Mouse (Mus musculus) urinary bladder, postnatal 10 days (tissue): ENCODE data around the gene Ltbp1.
"Not testable (repeated sequence)": the region's sequence is repeated elsewhere in the genome, so short reads cannot be mapped to it uniquely, and the experiment has no call there.

Source experiments
- DNase-seq: peaks from one replicate; pipeline ENCODE4 v3.0.0; 2022; ENCODE audit warnings: low spot score

Ltbp1 gene

DNA sequence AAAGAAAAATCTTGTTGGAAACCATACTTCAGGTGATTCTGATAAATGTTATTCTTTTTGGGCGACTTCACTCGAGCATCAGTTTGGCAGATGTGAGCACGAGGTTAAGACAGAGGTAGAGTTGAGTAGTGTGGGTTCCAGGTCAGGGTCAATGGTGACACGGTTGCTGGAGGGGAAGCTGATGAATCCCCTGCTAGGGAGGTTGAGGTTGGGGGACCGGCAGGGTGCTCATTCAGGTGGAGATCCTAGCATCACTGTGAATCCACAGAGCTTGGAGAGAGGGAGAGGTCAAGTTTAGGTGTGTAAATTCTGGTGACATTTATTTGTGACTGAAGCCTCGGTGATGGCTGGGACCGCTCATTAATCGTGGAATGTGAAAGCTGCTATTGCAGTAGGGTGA is 110.2 kb downstream of the Ltbp1 start:
- no peak for DNase-seq

DNA sequence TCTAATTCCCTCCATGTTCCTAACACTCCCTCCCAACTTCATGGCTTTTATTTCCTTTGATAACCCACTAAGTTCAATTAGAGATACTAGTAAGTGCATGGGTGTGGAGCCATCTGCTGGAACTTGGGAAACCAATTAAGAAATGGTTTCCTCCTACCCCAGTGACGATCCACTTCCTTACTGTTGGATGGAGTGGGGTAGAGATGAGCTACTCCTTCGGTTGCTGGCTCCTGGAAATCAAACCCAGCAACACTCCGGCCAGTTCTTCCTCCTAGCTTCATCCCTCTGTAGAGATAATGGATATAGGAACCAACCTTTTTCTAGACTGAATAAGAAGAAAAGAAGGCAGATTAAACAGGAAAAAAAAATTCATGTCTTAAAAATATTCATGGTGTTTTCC is 113.5 kb downstream of the Ltbp1 start:
- no peak for DNase-seq

DNA sequence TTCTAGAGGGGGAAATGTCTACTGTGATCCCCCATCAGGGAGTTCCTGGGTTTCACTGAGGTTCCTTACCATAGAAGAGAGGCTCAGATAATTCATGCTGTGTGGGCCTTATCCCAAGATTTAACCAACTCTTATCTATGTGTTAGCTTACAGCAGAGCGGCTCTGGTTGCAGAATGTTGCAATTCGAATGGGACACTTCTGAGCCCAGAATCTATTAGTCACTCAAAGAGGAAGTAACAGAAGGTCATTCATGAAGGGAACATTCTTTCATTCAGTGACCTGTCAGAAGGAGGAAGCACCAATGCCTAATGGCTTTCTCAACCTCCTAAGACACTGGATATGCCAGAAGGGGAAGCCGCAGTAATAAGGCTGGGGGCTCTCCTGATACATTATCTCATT is 114.1 kb downstream of the Ltbp1 start:
- no peak for DNase-seq

DNA sequence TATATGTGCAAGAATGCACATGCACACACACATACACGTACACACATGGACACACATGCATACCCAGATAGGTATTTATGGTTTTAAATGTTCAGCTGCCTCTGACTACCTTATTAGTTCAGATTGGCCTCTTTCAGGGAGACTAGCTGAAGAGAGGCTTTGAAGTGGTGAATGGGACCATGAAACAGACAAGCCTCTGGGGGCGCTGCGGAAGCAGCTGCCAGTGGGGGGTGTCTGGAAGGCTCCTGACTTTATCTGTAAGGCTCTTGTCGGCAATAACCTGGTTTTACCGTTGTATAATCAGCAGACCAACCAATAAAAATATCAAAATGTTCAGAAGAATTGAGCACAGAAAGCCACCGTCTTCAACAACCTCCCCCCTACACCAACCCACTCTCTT is 114.7 kb downstream of the Ltbp1 start:
- no peak for DNase-seq

DNA sequence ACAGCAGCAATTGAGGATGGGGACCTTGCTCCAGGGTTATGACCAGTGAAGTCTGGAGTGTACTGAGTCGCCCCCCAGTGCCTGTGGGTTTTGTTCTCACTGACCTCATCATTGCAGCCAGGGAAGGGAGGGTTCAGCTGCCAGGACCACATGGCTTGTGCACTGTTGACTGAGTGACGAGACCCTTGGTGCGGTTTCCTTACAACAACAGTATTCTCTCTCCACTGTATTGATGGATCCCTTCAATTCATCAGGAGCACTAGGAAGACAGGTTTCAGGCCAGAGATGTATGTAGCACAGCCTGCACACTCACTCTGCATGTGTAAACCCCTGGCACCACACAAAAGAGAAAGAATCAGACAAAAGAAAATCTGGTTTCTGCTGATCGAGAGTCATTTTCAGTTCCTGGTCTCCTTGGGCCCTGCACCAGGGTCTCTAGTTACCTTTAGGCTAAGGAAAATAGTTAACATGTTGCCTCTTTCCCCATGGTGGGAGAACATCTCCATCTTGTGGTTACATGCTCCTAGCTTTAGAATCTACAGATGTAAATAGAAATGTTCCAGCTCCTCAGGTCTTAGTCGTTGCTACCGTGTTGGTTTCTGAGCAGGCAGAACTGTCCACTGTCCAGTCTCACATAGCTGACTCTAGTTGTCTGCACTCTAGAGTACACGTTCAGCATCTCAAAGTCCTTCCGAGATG is 117.4 kb downstream of the Ltbp1 start:
- DNase-seq, result no peak

DNA sequence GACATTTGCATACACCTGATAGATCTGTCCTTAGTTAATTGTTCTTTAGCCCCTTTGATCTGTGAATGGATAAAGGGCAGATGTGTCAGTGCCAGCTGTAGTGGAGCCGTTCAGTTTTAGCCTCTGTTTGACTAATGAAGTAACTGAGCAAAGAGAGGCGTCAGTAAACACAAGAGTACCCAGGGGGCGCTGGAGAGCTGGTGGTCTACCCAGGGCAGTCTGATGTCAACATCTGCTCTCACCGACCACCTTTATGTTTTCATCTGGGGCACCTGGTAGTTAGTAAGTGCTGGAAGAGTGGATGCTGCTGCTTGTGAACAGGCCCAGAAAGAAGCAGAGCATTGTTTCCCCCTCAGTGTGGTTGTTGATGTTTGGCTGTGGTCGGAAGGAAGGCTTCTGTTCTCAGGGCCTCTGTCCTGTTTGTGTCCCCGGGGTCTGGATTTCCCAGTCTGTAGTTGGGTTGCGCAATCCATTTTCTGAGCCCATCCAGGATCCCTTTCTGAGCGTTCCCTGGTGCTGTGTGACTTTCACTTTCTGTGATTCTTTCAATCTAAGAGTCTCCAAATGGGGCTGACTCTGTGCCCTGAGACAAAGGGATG is 123.1 kb downstream of the Ltbp1 start:
- DNase-seq, result no peak

DNA sequence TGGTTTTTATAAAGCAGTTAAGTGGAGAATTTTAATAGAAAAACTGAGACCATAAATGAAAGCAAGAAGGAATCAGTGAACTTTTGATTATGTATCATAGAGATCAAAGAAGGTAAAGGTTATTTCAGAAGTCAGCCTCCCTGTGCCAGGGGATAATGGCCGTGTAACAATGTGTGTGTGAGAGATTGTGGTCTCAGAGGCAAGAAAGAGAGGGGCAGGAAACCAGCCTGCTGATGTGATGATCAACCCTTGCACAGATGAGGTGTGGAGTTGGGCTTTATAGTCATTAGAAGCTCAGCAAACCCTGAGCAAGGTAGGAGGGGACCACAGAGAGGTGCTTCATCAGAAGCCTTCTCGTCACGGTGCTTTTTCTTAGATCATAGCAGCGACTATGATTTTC is 128.6 kb downstream of the Ltbp1 start:
- DNase-seq, result no peak

DNA sequence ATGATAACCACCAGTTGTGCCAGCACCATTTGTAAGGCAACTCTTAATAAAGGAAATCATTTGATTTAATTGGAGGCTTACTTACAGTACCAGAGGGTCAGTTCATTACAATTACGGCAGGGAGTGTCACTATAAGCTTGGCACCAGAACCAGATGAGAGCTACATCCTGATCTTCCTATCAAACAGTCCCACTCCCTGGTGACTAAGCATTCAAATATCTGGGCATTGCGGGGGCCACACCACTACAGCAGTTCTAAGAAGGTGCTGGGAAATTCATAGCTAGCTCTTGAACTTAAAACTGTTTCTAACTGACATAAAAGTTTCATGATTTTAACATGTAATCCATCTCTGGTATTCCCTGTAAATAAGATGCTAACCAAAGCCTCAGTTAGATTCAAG is 134.4 kb downstream of the Ltbp1 start:
- no peak for DNase-seq

DNA sequence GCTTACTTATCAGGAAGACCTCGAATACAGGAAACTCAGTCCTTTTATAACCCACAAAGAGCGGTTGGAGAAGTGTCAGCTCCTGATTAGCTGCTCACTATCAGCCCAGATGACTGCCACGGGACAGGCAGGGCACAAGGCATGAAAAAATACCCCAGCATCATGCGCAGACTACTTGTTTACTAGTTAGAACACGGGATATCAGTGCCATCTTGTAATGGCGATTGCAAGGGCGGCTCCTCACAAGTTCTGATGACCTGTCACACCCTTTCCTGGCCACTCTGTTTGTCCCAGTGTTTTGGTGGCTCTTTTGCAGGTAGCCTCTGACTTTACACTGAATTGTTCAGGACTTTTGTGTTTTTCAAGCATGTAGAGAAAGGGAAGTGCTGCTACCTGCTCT is 137.5 kb downstream of the Ltbp1 start:
- DNase-seq, result not testable (repeated sequence)

DNA sequence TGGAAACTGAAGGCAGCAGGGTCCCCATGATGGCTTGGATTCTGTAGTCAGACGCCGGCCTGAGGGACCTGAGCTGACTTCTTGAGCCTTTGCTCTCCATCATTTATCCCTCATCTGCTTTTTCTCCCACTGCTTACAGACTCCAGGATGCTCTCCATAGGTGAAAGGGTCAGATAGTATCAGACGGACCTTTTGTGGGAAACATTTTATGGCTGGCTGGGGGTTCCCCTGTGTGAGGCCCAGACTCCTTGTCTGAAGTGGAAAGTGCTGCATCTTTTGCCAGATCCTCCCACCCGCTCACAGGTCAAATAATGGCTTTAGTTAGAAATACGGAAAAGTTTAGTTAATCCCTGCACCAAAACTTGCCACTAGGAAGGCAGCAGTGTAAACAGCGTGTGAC is 138.6 kb downstream of the Ltbp1 start:
- no peak for DNase-seq

DNA sequence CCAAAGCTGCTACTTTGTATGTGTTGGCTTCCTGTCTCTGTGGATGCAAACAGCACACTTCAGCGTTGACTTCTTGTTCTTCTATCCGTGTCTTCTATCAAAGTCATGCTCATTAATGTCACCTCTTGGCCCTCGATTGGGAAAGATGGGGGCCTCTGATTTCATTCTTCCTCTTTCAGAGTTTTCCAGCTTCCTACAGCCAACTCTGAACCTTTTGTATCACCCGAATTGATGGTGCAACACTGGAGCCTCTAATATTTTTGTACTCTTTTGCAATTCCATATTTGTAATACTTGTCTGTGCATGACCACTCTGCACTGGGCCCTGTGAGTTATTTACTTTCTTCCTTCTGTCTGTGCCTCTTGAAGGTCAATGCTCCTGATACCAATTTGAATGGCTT is 141.8 kb downstream of the Ltbp1 start:
- no peak for DNase-seq

DNA sequence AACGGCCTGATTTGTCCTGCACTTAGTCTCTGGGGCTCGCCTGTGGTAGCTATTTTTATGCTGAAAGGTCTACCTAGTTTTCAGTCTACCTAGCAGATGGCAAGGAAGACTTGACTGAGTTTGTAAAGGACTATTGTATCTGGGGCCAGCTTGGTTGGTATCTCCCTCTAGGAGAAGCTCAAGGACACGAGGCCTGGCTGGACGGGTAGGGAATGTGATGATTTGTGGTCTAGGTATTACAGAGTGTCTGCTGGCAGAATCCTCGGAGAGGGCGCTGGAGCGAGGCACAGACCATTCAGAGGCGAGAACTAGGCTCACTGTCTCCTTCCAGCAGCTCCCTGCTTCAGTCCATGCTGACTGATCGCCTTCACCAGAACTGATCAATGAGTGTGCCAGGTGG is 146.4 kb downstream of the Ltbp1 start:
- DNase-seq, result no peak

DNA sequence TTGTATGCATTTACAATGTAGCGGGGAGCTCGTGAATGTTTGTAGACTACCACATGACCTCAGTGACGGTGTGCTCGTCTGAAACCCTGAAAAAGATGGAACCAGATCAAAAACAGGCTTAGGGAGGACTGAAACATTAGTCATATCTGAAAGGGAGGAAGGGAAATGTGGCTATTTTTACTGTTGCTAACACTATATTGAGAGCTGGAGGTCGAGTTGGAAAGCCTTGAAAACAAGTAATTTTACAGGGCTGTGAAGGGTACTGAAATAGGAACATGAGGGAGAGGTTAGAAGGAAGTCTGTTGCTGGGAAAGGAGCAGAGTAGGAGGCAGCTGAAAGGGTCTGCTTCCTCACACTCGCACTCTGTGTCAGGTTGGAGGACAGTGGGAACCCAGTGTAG is 147.7 kb downstream of the Ltbp1 start:
- no peak for DNase-seq

DNA sequence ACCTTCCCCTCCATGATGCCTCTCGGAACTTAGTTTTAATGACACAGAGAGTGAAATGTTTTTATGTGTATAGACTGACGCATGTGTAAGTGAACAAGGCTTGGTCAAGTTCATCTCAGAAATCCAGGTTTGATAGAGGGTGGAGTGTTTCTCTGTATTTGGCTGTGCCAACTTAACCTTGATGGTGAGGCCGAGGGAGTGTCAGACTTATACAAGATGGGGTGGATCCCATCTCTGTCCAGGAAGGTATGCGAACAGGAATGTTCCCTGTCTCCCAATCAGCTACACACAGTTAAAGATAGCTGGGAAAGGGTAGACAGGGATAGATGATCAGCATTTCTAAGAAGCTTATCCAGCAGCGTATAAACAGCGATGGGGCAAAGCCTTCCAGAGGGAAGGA is 153.0 kb downstream of the Ltbp1 start:
- DNase-seq, result no peak

DNA sequence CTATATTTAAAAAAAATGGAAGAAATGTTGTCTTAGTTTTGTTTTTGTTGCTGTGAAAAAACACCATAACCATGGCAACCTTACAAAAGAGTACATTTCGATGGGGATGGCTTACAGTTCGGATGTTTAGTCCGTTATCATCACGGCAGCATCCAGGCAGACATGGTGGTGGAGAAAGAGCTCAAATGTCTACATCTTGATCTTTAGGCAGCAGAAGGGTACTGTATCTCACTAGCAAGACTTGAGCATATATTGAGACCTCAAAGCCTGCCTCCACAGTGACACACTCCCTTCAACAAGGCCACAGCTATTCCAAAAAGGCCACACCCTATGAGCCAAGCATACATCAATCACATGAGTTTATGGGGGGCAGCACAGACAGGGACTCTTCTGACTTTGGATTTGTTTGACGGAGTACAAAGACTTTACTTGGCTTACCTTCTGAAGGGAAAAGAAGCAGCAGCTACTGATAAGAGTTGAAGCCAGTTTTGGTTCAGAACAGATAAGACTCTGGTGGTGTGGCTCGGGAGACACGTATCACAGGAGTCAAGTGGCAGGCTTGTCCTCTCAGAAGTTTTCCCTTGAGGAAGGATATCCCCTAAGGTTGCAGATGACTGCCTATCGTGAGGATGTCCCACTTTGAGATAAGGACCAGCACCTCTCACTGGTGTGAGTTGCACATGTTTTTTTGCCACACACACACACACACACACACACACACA is 153.9 kb downstream of the Ltbp1 start:
- no peak for DNase-seq

DNA sequence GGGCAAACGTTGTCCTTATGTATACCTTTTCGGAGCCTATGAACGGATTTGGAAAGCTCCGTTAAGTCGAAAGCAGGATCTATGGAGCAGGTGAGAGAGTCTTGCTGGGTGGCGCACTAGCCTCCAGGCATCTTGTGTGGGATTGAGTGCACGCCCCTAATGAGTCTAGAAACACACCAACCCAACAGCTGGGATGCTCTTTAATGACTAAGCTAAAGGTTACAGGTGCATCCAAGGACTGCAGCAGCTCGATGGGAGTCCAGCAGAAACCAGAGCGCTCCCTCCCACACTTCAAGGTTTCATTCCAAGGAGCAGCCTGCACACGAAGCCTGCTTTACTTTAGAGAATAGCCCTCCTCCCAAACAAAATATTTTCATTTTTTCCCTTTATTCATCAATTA is 155.7 kb downstream of the Ltbp1 start:
- DNase-seq, result no peak

DNA sequence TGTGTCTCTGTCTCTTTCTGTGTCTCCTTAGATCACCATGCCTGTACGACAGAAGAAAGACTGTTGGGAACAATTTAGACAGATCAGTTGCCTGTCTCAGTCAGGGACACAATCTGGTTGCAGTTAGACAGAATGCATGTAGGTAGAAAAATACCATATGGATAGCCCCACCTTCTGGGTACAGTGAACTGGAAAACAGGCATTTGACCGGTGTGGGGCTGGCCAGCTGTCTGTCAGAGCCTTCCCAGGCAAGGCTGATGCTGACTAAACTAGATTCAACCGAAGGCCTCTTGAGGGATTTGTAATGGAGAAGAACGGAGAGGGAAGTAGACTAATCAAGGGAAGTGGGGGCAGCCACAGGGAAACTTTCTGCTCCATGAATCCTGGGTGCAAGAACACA is 156.6 kb downstream of the Ltbp1 start:
- DNase-seq, result no peak

DNA sequence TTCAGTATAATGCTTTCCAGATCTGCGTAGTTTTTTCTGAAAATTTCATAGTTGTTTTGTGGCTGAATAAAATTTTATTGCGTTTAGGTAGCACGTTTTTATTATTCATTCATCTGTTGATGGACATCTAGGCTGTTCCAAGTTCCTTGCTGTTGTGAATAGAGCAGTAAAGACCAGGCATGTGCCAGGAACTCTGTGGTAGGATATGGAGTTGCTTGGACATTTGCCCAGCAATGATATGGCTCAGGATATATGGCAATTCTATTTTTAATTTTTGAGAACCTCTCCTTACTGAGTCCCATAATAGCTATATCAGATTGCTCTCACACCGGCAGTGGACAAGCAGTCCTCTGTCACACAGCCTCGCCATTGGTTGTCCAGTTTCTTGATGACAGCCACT is 159.2 kb downstream of the Ltbp1 start:
- DNase-seq, result no peak

DNA sequence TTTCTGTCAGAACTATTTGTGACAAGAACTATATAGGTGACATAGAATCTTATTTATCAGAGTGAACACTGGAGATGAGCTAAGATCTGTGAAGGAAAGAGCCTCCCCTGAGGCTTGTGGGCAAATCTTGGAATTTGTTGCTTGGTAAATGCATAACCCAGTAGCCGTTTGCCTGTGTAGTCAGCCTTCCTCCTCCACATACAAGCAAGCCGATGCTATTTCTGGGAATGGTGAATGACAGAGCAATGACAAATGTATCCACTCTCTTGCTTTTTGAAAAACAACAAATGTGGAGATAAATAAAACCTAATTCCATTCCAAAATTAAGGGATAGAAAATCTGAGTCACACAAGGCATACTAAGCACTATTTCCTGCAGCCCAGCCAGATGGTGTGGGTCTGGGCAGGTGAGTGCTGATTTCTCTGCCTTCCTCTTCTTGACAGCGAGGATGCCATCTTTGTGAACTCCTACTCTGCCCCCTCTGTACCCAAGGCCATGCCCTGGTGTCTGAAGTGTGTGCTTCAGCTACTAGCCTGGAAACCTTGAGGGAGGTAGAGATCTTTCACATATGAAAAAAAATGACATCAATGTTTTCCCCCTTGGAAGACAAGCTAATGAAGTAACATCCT is 163.3 kb downstream of the Ltbp1 start:
- DNase-seq, result no peak

DNA sequence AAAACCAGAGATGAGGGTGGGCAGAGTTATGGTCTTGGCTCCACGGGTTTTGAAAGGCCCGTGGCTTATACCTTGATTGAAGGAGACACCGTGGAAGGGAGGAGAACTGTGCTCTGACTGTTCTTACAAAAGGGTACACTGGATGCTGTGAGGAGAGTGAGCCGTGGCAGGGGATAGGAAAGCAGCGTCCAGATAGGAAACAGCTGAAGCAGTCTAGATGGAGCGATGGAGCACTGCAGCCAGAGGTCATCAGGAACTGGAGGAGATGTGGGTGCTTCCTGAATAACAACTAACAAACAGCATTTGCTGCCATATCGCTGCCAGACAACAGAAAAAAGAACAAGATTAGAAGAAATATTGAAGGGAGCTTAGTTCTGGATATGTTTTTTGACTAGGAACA is 166.3 kb downstream of the Ltbp1 start:
- DNase-seq, result no peak

DNA sequence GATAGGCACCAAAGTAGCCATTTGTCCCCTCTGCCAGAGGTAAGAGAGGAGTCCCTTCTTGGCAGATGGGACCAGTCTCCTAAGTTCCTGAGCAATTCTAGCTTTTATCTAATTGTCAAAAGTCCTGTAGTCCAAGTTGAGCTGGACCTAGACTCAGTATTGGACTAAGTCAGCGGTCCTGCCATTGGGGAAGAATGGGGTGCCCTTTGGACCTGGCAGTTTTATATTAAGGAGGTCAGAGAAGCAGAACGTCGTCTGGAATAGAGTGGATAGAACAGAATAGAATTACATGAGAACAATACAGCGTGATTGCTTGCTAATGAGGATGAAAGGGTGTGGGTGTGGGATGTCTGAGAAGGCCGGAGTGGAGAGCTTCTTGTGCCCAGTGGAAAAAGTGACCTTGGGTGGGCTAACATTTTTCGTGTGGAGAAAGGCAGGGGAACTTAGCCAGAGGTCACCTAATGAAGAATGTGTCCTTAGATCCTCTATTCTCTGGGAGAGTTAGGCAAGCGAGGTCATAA is 167.4 kb downstream of the Ltbp1 start:
- no peak for DNase-seq

DNA sequence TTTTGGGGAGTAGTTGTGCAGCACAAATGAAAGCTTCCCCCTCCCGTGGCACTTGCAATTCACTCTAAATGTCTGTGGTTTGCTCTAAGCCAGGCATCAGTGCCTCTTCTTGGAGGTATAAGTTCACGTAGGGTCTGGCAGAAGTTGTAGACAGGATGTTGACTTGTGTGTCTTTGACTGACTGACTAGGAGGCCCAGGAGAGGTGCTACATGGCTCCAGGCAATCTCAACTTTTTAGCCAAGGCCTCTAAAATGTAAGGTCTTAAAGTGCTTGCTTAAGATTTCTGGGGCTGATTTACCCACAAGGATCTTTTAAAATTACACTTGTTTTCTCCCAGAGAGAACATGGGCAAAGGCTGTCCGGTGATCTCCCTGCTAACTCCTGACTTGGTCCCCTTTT is 169.1 kb downstream of the Ltbp1 start:
- DNase-seq, result no peak
